Mouse (Mus musculus) mature B cell (primary cell): Measurements from ENCODE around the gene Scpep1.

Source experiments
- in situ Hi-C: fragments of 300-500 bp; cut with MboI; formaldehyde crosslinking; loops from 2 replicates; pipeline ENCODE4 v1.14.3; 2019

Gene Scpep1

DNA sequence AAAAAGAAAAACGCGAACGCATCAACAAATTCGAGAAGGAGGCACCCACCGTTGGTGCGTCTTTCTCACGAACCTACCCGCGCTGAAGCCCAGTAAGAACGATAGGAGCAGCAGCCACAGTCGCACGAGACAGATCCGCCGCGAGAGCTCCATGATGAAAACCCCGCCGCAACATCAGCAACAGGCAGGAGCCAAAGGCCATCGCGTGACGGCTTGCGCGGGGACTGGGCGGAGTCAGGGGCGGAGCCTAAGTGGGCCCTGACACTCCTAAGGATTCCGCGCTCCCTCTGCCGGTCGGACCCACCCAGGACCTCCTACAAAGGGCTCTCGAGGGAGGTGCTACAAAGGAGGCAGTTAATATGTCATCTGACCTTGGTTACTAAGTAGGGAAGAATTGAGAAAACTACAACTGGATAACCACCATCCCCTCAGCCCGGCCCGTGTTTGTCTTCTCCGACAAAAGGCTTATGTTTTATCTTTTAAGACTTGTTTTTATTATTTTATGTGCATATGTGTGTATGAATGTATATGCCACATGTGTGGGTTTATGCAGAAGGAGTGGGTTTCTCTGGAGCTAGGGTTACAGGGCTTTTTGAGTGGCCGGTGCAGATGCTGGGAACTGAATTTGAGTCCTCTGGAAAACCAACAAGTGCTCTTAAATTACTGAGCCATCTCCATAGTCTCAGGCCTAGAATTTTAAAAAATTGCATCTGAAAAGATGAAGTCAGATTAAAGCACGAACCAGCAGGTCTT, at the start of gene Scpep1:
Gene Scpep1 (minus strand): TSS at position 249 of the 753 bp plus-strand sequence.
- in situ Hi-C loops: no loop called here

- in situ Hi-C loops: no loop called here
Measured at GRCm38 (mm10) chr11:89003726-89004125, 48.5 kb upstream of the Scpep1 start.

DNA sequence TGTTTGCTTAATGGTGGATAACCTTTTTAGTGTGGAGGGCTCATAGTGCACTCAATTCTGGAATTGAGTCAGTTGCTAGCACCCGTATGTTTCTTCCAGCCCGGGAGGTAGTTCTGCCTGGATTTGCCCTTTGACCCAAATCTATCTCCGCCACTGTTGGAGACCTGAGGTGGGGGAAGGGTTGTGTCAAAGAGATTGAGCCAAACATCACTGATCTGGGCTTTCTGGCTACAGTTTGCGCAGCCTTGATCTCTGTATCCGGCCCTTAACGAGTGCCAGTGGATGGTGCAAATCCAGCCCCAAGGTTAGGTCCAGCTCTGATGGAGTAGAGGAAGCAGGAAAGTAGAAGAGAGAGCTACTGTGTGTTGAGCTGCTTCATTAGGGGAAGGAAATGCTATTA, 47.8 kb upstream of the Scpep1 start:
- in situ Hi-C loops: no loop called here

DNA sequence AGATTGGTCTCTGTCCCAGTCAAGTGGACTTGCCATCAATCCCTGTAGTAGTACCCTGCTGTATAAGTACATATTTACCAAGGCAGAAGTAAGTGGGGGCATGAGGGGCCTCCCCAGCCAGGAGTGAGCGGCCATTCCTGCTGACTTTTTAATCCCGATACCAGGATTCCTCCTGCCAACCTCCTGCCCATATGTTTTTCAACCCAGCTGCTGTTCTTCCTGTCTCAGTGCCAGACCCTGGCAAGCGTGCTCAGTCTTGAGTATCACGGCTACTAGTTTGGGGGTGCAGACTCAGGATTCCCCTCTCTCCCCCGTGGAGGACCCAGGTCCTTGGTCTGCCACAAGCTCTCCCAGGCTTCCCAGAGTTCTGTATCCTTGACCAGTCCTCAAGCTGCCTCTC, 47.4 kb upstream of the Scpep1 start:
- in situ Hi-C loops: no loop called here

DNA sequence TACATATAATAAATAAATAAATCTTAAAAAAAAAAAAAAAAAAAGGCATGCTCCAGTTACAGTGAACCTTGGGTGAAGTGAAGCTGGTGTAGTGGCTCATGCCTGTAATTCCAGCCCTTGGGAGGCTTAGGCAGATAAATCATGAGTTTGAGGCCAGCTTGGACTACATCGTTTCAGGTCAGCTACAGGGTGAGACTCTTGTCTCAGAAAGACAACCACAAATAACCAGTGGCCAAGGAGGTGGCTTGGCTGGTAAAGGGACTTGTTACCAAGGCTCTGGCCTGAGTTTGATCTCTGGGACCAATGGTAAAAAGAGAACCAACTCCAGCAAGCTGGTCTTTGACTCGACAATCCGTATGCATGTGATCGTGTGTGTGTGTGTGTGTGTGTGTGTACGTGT, 46.8 kb upstream of the Scpep1 start:
- in situ Hi-C loops: no loop called here

GRCm38 (mm10) chr11:89001569-89001968, 46.3 kb upstream of the Scpep1 start:
- in situ Hi-C loops: no loop called here

DNA sequence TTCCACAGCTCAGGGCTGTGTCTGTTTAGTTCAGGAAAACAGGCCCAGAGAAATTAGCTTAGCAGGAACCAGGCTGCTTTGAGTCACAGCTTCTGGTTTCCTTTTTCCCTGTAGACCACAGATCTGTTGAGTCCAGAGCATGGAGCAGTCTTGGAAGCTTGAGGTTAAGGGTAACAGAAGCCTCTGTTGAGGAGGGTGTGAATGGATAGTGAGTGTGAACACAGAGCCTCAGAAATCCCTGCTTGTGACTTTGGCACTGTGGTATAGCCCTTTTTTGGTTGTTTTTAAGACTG, 45.2 kb upstream of the Scpep1 start:
- in situ Hi-C loops: no loop called here

GRCm38 (mm10) chr11:88999723-89000526, 44.7 kb upstream of the Scpep1 start:
- in situ Hi-C loops: loop anchor here (10.0 kb wide), 1 partner anchor 305 kb away; the partner anchor contains the start of gene Nog

DNA sequence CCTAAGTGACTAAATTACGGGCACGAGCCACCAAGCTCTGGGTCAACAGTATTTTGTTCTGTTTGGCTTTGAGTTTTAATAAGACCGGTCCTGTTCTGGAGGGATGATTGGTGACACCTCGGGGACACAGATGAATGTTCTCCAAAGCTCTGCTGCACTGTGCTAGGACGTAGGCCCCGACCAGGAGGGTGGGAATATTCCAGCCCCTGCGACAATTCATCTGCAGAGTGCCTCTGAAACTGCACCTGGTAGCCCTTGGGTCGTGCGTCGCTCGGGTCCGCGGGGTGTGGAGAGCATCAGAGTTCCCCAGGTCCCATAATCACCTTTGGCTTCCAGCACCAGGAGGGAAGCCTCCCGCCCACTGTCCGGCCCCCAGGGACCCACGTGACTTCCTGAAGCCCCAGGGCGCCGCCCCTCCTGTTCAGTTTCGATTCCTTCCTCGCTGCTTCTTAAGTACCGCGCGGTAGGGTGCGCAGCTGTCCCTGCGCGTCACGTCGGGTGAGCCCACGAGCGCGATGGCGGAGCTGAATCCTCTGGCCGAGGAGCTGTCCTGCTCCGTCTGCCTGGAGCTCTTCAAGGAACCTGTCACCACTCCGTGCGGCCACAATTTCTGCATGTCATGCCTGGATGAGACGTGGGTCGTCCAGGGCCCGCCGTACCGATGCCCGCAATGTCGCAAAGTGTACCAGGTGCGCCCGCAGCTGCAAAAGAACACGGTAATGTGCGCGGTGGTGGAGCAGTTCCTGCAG, 43.9 kb upstream of the Scpep1 start, which contains the start of gene Trim25:
Gene Trim25 (plus strand): TSS at position 403 of the 749 bp plus-strand sequence.
- in situ Hi-C loops: loop anchor here (10.0 kb wide), 1 partner anchor 306 kb away; the partner anchor contains the start of gene Nog

DNA sequence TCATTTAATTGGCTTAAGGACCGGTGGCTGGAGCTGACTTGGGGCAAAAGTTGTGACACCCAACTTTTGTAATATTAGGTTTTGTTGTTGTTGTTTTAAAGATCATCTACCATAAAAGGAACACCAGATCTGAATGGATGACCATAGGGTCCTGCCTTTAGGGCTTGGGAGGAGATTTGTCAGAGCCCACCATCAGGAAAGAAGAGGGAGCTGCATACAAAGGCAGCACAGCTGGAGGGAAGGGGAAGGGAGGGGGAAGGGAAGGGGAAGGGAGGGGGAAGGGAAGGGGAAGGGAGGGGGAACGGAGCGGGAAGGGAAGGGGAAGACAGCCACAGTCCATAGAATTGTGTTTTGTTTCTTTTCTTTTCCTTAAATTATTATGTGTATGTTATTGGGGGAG, 43.1 kb upstream of the Scpep1 start:
- in situ Hi-C loops: loop anchor here (10.0 kb wide), 1 partner anchor 306 kb away; the partner anchor contains the start of gene Nog

DNA sequence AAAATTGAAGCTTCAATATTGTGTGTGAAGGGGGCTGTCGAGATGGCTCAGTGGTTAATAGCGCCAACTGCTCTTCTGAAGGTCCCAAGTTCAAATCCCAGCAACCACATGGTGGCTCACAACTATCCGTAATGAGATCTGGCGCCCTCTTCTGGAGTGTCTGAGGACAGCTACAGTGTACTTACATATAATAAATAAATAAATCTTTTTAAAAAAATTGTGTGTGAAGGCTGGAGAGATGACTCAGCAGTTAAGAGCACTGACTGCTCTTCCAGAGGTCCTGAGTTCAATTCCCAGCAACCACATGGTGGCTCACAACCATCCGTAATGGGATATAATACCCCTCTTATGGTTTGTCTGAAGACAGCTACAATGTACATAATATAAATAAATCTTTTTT, 42.1 kb upstream of the Scpep1 start:
- in situ Hi-C loops: loop anchor here (10.0 kb wide), 1 partner anchor 307 kb away; the partner anchor contains the start of gene Nog

- in situ Hi-C loops: loop anchor here (10.0 kb wide), 1 partner anchor 308 kb away; the partner anchor contains the start of gene Nog
Measured at GRCm38 (mm10) chr11:88996427-88996826, 41.2 kb upstream of the Scpep1 start.

GRCm38 (mm10) chr11:88995616-88996015, 40.4 kb upstream of the Scpep1 start:
- in situ Hi-C loops: loop anchor here (10.0 kb wide), 1 partner anchor 309 kb away; the partner anchor contains the start of gene Nog

DNA sequence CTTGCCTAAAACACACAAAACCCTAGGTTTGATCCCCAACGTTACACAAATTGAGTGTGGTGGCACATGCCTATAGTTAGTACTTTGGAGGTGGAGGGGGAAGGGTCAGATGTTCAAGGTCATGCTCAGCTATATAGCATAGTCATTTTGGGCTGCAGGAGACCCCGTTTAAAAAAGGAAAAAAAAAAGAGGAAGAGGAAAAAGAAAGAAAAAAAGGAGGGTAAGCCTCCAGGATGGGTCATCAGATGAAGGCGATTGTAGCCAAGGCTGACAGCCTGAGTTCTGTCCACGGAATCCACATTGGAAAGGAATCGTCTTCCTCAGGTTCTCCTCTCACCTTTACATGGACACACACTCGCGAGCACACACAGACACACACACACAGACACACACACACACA, 39.2 kb upstream of the Scpep1 start:
- in situ Hi-C loops: loop anchor here (5.0 to 10.0 kb wide), 2 partner anchors 38 to 310 kb away; partner anchors contain the start of gene Nog

DNA sequence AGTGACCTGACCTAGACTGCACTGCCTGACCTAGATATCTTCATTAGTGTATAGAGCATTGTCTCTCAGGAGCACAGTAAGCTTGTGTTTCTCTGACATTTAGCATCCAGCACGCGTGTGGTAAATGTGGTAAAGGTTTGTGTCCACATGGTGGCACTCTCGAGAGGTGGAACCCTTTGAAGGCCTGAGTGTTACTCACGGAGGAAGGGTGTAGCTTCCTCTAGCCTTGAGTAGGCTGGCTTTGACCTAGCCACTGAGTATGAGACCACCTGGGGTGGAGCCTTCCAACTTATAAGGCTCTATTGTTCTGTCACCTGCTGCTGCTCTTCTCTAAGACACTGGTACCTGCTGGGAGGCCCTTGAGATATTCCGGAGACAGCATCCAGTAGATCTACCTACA, 38.4 kb upstream of the Scpep1 start:
- in situ Hi-C loops: loop anchor here (5.0 to 10.0 kb wide), 2 partner anchors 39 to 311 kb away; partner anchors contain the start of gene Nog

DNA sequence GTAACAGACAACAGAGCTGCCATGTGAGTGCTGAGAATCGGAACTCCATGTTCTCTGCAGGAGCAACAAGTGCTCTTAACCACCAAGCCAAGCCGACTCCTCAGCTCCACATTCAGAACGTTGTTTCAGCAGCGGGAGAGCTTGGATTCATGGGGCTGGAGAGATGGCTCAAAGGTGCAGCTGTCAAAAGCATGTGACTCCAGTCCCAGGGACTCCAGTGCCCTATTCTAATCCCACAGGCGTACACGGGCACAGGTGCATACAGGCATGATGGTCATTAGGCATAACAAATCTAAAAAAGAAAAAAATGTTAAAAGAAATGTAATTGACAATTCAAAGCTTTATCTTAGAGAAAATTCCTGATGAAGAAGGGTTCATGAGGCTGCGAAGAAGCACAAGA, 37.9 kb upstream of the Scpep1 start:
- in situ Hi-C loops: loop anchor here (5.0 to 10.0 kb wide), 2 partner anchors 39 to 312 kb away; partner anchors contain the start of gene Nog

GRCm38 (mm10) chr11:88989530-88989929, 34.3 kb upstream of the Scpep1 start:
- in situ Hi-C loops: no loop called here

DNA sequence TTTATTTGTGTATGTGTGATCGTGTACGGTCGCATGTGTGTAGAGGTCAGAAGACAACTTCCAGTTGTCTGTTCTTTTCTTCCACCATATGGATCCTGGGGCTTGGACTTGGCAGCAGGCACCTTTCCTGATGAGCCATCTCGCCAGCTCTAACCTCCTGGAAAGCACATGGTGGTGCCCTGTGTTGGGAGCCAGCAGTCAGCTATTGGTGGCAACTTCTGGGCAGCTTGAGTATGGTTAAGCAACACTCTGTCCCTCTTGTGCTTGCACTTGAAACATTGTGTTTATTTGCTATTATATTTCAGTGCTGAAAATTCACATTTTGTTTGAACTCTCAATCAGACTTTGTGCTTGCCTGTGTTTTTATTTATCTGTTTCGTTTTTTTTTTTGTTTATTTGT, 33.7 kb upstream of the Scpep1 start:
- in situ Hi-C loops: no loop called here

DNA sequence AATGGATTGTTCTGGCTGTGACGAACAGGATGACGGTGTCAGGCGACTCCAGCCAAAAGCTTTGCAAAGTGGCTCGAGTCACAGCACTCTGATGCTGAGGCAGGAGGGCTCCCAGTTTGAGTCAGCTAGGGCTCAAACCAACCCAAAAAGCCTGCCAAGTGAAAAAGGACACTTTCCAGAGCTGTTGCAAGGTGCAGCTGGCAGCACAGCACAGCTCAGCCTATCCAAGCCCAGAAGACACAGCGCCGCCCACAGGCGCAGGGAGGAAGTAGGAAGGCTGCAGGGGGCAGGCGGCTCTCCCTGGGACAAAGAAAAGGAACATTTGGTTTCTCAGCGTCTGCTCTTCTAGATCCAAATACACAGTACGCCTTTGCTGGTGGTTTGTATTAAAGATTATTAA, 31.4 kb upstream of the Scpep1 start:
- in situ Hi-C loops: no loop called here

- in situ Hi-C loops: no loop called here
Measured at GRCm38 (mm10) chr11:88981337-88981736, 26.1 kb upstream of the Scpep1 start.

GRCm38 (mm10) chr11:88977188-88977587, 21.9 kb upstream of the Scpep1 start:
- in situ Hi-C loops: no loop called here

GRCm38 (mm10) chr11:88976320-88976719, 21.1 kb upstream of the Scpep1 start:
- in situ Hi-C loops: no loop called here
